Mouse (Mus musculus): Measurements from ENCODE around the gene Skint9.
"Not testable (repeated sequence)": the region's sequence is repeated elsewhere in the genome, so short reads cannot be mapped to it uniquely, and the experiment has no call there.

Skint9 gene

GRCm38 (mm10) chr4:112433885-112434284 is at the start of gene Skint9:
Gene Skint9, minus strand, starts transcription at chr4:112433985.
- DNase-seq, result no peak

GRCm38 (mm10) chr4:112432685-112433084 is 1.1 kb downstream of the Skint9 start:
- no peak for DNase-seq

- no peak for DNase-seq
Observed at GRCm38 (mm10) chr4:112432223-112432622, 1.6 kb downstream of the Skint9 start.

GRCm38 (mm10) chr4:112349111-112349510 is 84.7 kb downstream of the Skint9 start:
- DNase-seq, result not testable (repeated sequence)
